Mouse (Mus musculus): ENCODE results near the gene Rsl24d1. TPM values are rescaled to one million over a fixed set of nuclear protein-coding genes. Genes with fewer than 3 reads are reported as not detected.
"Not testable (repeated sequence)": the region's sequence is repeated elsewhere in the genome, so short reads cannot be mapped to it uniquely, and the experiment has no call there.

Rsl24d1 gene
- polyA plus RNA-seq, 1 experiment from 2014 or later, result 33.3 TPM

DNA sequence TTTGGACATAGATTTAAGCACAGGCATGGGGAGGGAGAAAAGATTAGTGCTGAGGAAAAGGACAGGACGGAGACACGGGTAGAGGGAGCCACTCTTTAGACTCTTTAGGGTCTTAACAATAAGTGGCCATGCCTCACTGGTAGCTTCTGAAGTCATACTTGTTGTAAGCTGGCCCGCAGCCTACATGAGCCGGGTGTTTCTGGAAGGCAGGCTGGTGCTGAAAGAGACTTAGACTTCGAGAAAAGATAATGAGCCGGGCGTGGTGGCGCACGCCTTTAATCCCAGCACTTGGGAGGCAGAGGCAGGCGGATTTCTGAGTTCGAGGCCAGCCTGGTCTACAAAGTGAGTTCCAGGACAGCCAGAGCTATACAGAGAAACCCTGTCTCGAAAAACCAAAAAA is 33.9 kb upstream of the Rsl24d1 start:
- H3K27me3 ChIP-seq (ENCODE audit: control insufficient read depth, insufficient read depth, low read depth, low read length); H3K4me2 ChIP-seq (ENCODE audit: low read depth, low read length); H3K4me1 ChIP-seq (ENCODE audit: control insufficient read depth, low read depth, low read length); H3K36me3 ChIP-seq (ENCODE audit: control insufficient read depth, insufficient read depth); H3K9ac ChIP-seq (ENCODE audit: low read depth, low read length); H3K9me3 ChIP-seq (replicated peaks; ENCODE audit: control insufficient read depth, low read length); ATAC-seq (ENCODE audit: low read depth); H3K4me3 ChIP-seq (ENCODE audit: low read depth, low read length); H3K27ac ChIP-seq (ENCODE audit: low read length): not testable (repeated sequence)
- WGBS (ENCODE audit: insufficient replicate concordance), result 68% methylated on average over 9 of the region's 12 CpGs

DNA sequence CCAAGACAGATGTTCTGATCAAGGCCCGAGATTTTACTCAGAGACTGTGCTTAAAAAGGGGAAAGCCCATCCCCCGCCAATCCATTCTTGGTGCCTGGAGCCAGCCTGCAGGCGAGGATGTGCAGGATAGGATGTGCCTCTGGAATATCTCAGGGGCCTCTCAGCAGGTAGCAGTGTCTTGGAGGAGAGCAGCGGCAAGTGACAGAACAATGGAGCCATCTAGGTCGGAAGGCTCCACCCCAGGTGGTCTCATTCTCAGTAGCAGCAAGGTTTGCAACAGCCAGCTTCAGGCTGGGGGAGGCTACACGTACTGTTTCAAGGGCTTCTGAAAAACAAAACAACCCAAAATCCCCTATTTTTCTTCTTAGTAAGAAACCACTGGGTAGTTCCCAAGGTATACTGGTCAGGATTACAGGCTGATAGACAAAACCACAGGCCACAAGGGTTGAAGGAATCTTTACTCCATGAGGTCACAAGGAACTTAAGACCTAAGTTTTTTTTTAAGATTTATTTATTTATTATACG is 33.4 kb upstream of the Rsl24d1 start:
- Histone ChIP-seq H3K4me3 (ENCODE audit: low read depth, low read length) (no peak overlapping the region), H3K27ac (ENCODE audit: low read length) (no peak overlapping the region), H3K27me3 (ENCODE audit: control insufficient read depth, insufficient read depth, low read depth, low read length) (no peaks in the 10 kb centered on the region), H3K36me3 (ENCODE audit: control insufficient read depth, insufficient read depth) (no peaks in the 10 kb centered on the region), H3K9ac (ENCODE audit: low read depth, low read length) (no peak overlapping the region), H3K4me1 (ENCODE audit: control insufficient read depth, low read depth, low read length) (no peaks in the 10 kb centered on the region; the same call in 1 of the 2 replicates), H3K9me3 (replicated peaks; ENCODE audit: control insufficient read depth, low read length) (no peaks in the 10 kb centered on the region), H3K4me2 (ENCODE audit: low read depth, low read length) (no peak overlapping the region)
- no peak for ATAC-seq (ENCODE audit: low read depth)
- WGBS (ENCODE audit: insufficient replicate concordance), result 60% methylated on average over 7 of the region's 7 CpGs

DNA sequence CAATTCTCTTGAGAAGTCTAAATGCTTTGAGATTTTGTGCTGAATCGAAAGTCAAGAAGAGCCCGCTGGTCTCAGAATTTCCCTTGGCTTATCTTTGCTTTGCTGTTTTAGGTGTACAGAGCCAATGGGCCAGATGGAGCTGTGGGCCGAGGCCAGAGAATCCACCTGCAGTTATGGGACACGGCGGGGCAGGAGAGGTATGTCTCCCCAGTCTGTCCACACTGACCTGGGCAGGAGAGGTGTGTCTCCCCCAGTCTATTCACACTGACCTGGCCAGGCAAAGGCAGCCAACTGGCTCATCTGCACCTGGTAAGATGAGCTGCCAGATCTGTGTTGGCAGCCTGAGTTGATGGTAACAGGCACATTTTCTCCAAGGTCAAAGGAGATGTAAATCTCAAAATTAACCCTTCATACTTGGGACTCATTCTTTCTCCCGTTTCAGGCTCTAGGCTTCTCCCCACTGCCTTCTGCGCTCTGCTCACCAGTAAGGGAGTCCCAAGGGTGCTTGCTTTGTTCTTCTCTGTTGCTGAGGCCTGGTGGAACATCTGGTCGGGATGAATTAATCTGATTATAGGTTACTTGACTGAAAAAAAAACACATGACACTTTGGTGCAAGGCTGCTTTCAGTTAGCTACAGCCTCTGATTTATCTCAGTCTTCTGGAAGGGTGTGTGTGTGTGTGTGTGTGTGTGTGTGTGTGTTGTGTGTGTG is 30.8 kb upstream of the Rsl24d1 start:
- Histone ChIP-seq H3K27ac (ENCODE audit: low read length) (no peak overlapping the region), H3K36me3 (ENCODE audit: control insufficient read depth, insufficient read depth) (no peaks in the 10 kb centered on the region), H3K9me3 (replicated peaks; ENCODE audit: control insufficient read depth, low read length) (no peaks in the 10 kb centered on the region), H3K4me2 (ENCODE audit: low read depth, low read length) (no peak overlapping the region), H3K9ac (ENCODE audit: low read depth, low read length) (no peak overlapping the region), H3K4me3 (ENCODE audit: low read depth, low read length) (no peak overlapping the region), H3K4me1 (ENCODE audit: control insufficient read depth, low read depth, low read length) (no peaks in the 10 kb centered on the region; the same call in 1 of the 2 replicates), H3K27me3 (ENCODE audit: control insufficient read depth, insufficient read depth, low read depth, low read length) (no peaks in the 10 kb centered on the region)
- ATAC-seq (ENCODE audit: low read depth), result no peak
- WGBS (ENCODE audit: insufficient replicate concordance), result 66% methylated on average over 8 of the region's 8 CpGs

DNA sequence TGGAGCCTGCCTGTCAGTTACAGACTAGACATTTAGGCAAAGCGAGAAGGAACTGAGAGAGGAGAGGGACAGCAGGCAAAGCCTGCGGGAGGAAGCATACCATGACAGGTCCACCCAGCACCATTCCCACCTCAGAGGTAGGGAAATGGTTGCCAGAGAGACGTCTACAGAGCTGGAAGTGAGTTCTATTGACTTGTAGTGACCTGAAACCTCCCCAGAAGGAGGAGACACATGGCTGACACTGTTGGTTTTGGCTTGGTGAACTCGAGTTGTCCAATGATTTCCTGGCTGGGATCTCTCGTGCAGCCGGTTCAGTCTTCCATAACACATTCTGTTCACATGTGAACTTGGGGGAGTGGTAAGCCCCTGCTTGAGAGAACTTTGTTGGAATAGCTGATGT is 29.3 kb upstream of the Rsl24d1 start:
- Histone ChIP-seq H3K9ac (ENCODE audit: low read depth, low read length) (no peak overlapping the region), H3K4me2 (ENCODE audit: low read depth, low read length) (no peak overlapping the region), H3K27ac (ENCODE audit: low read length) (no peak overlapping the region), H3K4me3 (ENCODE audit: low read depth, low read length) (no peak overlapping the region), H3K4me1 (ENCODE audit: control insufficient read depth, low read depth, low read length) (no peaks in the 10 kb centered on the region; the same call in 1 of the 2 replicates), H3K9me3 (replicated peaks; ENCODE audit: control insufficient read depth, low read length) (no peaks in the 10 kb centered on the region), H3K27me3 (ENCODE audit: control insufficient read depth, insufficient read depth, low read depth, low read length) (no peaks in the 10 kb centered on the region), H3K36me3 (ENCODE audit: control insufficient read depth, insufficient read depth) (no peaks in the 10 kb centered on the region)
- ATAC-seq (ENCODE audit: low read depth), result no peak
- WGBS (ENCODE audit: insufficient replicate concordance), result 53% methylated on average over 6 of the region's 6 CpGs

DNA sequence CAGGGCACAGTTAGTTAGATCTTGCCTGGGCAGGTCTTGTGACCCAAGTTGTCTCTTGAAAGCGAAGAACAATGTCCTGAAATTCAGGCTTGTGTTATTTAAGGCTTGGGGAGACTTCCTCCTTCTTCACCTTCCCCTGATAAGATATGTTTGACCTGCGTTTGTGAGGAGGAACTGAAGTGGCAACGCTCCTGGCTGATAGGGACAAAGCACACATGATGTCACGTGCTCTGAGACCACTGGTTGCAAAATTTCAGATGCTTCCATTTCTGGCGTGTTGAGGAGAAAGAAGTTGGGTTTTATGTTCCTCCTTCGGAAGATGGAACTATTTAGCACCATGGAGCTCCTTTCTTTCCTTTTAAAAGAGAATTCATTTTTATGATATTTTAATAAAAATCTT is 27.4 kb upstream of the Rsl24d1 start:
- 0 out of 2 replicates have a peak, but pooled peaks have one; percentile 15 for ATAC-seq (ENCODE audit: low read depth)
- H3K4me2 ChIP-seq (ENCODE audit: low read depth, low read length), result no peak overlapping the region
- no peak overlapping the region for H3K9ac ChIP-seq (ENCODE audit: low read depth, low read length)
- 15% methylated on average over 6 of the region's 6 CpGs for WGBS (ENCODE audit: insufficient replicate concordance)
- peak overlapping the region; percentile 50 for H3K27ac ChIP-seq (ENCODE audit: low read length)
- H3K4me3 ChIP-seq (ENCODE audit: low read depth, low read length), result no peak overlapping the region
- H3K36me3 ChIP-seq (ENCODE audit: control insufficient read depth, insufficient read depth), result no peaks in the 10 kb centered on the region
- H3K4me1 ChIP-seq (ENCODE audit: control insufficient read depth, low read depth, low read length), result no peaks in the 10 kb centered on the region; the same call in 1 of the 2 replicates
- no peaks in the 10 kb centered on the region for H3K27me3 ChIP-seq (ENCODE audit: control insufficient read depth, insufficient read depth, low read depth, low read length)
- H3K9me3 ChIP-seq (replicated peaks; ENCODE audit: control insufficient read depth, low read length), result no peaks in the 10 kb centered on the region

DNA sequence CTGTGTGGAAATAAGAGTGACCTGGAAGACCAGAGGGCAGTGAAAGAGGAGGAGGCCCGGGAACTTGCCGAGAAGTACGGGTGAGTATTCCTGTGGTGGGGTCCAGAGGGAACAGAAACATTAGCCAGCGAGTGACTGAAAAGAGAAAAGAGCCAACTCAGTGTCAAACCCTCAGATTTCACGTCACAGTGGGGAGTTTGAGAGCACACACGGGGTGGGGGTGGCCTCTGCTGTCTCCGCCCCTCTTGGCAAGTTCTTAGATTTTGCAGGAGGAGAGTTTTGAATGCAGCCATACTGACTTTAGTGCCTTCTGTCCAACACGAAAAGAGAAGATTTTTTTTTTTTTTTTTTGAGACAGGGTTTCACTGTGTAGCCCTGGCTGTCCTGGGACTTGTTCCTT is 26.1 kb upstream of the Rsl24d1 start:
- Histone ChIP-seq H3K27me3 (ENCODE audit: control insufficient read depth, insufficient read depth, low read depth, low read length) (no peaks in the 10 kb centered on the region), H3K4me2 (ENCODE audit: low read depth, low read length) (no peak overlapping the region), H3K9me3 (replicated peaks; ENCODE audit: control insufficient read depth, low read length) (no peaks in the 10 kb centered on the region), H3K9ac (ENCODE audit: low read depth, low read length) (no peak overlapping the region), H3K4me1 (ENCODE audit: control insufficient read depth, low read depth, low read length) (no peaks in the 10 kb centered on the region; the same call in 1 of the 2 replicates), H3K4me3 (ENCODE audit: low read depth, low read length) (no peak overlapping the region), H3K36me3 (ENCODE audit: control insufficient read depth, insufficient read depth) (no peaks in the 10 kb centered on the region), H3K27ac (ENCODE audit: low read length) (0 out of 2 replicates have a peak overlapping the region, but pooled peaks have one; percentile 39)
- ATAC-seq (ENCODE audit: low read depth), result no peak
- 52% methylated on average over 8 of the region's 8 CpGs for WGBS (ENCODE audit: insufficient replicate concordance)

DNA sequence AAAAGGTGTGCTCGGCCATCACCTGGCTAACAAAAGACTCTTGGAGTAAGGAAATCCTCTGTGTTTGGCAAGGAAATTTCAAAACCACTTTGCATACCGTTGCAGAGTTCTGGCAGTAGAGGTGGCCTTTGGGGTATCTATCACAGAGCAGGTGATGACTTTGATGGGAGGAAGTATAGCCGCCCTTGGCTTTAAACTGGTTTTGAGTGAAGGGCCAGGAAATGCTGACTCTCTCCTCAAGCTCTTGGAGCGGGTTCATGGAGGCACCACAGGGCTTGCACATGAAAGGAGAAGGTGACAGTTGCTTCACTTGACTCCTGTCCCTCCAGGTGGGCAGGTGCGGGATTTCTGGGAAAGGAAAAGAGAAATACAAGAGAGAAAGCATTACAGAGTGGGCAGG is 25.6 kb upstream of the Rsl24d1 start:
- no peaks in the 10 kb centered on the region for H3K9me3 ChIP-seq (replicated peaks; ENCODE audit: control insufficient read depth, low read length)
- ATAC-seq (ENCODE audit: low read depth), result no peak
- no peaks in the 10 kb centered on the region for H3K27me3 ChIP-seq (ENCODE audit: control insufficient read depth, insufficient read depth, low read depth, low read length)
- 50% methylated on average over 5 of the region's 5 CpGs for WGBS (ENCODE audit: insufficient replicate concordance)
- H3K4me1 ChIP-seq (ENCODE audit: control insufficient read depth, low read depth, low read length), result no peaks in the 10 kb centered on the region; the same call in 1 of the 2 replicates
- H3K4me3 ChIP-seq (ENCODE audit: low read depth, low read length), result no peak overlapping the region
- H3K4me2 ChIP-seq (ENCODE audit: low read depth, low read length), result no peak overlapping the region
- H3K9ac ChIP-seq (ENCODE audit: low read depth, low read length), result no peak overlapping the region
- H3K36me3 ChIP-seq (ENCODE audit: control insufficient read depth, insufficient read depth), result no peaks in the 10 kb centered on the region
- no peak overlapping the region for H3K27ac ChIP-seq (ENCODE audit: low read length)

DNA sequence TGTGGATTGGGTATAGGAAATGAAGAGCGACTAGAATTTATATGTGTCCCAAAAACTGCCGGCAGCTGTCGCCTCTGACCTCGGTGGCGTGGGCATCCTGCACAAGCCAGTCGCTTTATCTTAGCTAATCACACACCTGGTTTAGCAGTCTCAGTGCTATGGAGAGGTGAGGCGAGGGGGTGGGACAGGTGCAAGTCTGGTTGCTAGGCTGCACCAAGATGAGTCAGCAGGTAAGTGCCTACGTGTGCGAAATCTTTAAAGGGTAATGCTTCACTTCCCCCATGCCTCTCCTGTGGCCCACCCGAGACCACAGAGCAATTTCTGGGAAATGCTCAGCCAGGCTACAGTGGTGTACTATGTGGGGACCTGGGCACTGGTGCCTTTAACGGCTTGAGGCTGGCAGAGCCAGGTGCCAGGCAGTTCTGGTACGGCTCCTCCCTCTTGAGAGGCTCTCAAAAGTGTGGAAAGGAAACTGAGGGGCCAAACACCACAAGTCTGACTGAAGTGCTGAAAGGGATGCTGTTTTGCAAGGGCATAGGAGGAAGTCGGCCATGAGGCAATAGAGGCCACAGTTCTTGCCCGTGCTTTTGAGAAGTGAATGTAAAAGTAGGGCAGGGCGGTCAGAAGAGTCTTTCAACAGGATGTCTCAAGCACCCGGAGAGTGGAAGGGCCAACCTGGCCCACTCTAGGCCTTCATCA is 23.9 kb upstream of the Rsl24d1 start:
- Histone ChIP-seq H3K36me3 (ENCODE audit: control insufficient read depth, insufficient read depth) (no peaks in the 10 kb centered on the region), H3K27ac (ENCODE audit: low read length) (peak overlapping the region; percentile 31; the same call in 1 of the 2 replicates), H3K9me3 (replicated peaks; ENCODE audit: control insufficient read depth, low read length) (no peaks in the 10 kb centered on the region), H3K4me3 (ENCODE audit: low read depth, low read length) (no peak overlapping the region), H3K4me2 (ENCODE audit: low read depth, low read length) (no peak overlapping the region; the same call in 1 of the 2 replicates), H3K4me1 (ENCODE audit: control insufficient read depth, low read depth, low read length) (no peaks in the 10 kb centered on the region), H3K27me3 (ENCODE audit: control insufficient read depth, insufficient read depth, low read depth, low read length) (no peaks in the 10 kb centered on the region), H3K9ac (ENCODE audit: low read depth, low read length) (no peak overlapping the region)
- 32% methylated on average over 16 of the region's 16 CpGs for WGBS (ENCODE audit: insufficient replicate concordance)
- peak; percentile 54 for ATAC-seq (ENCODE audit: low read depth)

DNA sequence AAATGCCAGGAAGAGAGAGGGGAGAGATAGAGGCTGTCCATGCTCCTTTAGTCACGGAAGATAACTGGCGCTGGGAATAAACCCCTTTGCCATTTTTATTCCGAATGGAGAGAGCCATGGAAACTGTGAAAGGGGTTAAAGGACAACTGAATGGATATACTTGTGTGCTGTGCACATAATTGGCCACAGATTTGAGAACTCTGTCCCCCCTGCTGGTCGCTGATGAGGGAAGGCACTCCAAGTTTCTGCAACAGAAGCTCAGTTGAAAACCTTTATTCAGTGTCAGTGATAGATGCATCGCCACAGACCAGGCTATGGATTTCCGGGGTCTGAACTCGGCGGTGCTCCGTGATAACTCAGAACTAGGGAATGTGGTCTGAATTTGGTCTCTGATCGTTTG is 23.1 kb upstream of the Rsl24d1 start:
- WGBS (ENCODE audit: insufficient replicate concordance), result 65% methylated on average over 10 of the region's 10 CpGs

More for the DNA sequence above, 23.1 kb upstream of the Rsl24d1 start:
- no peak for ATAC-seq (ENCODE audit: low read depth)
- H3K27ac ChIP-seq (ENCODE audit: low read length), result peak overlapping the region; percentile 31
- H3K9me3 ChIP-seq (replicated peaks; ENCODE audit: control insufficient read depth, low read length), result no peaks in the 10 kb centered on the region
- no peak overlapping the region for H3K4me3 ChIP-seq (ENCODE audit: low read depth, low read length)
- H3K36me3 ChIP-seq (ENCODE audit: control insufficient read depth, insufficient read depth), result no peaks in the 10 kb centered on the region
- H3K27me3 ChIP-seq (ENCODE audit: control insufficient read depth, insufficient read depth, low read depth, low read length), result no peaks in the 10 kb centered on the region
- no peak overlapping the region for H3K4me2 ChIP-seq (ENCODE audit: low read depth, low read length)
- no peaks in the 10 kb centered on the region for H3K4me1 ChIP-seq (ENCODE audit: control insufficient read depth, low read depth, low read length)
- no peak overlapping the region for H3K9ac ChIP-seq (ENCODE audit: low read depth, low read length)
